35 mouse cellular contexts compared by ENCODE assay signal in genomic region chr2:173760607-173761006, GRCm38 (mm10). TPM values are rescaled to one million over a fixed set of nuclear protein-coding genes. Genes with fewer than 3 reads are reported as not detected.
A peak's percentile ranks its signal among the peaks of the same experiment; 100 is the strongest.
DNase-seq lines count a peak whose midpoint lies in the region; ATAC-seq and TF ChIP-seq lines count a peak whose summit lies in the region.
"Had no signal": no experiment of that assay in that cellular context is flagged by ENCODE, and none has a peak within 500 bp of the region (broad histone marks: within the 10 kb centered on the region; RNA-seq: fewer than 3 reads in every experiment).

No protein-coding gene starts in this region.

- no peak overlapping the region for H3K4me3 ChIP-seq in gastrocnemius, adult 2 months
- H3K4me3 ChIP-seq in midbrain, embryonic 11.5 days (ENCODE audit: low read depth, low read length) = no peak overlapping the region
- no peak overlapping the region for H3K4me3 ChIP-seq in midbrain, embryonic 15.5 days
- H3K4me3 ChIP-seq: embryonic facial prominence, embryonic 10.5 days; embryonic facial prominence, embryonic 13.5 days; erythroblast, embryonic 14.5 days; forebrain, embryonic 13.5 days; heart, embryonic 12.5 days; heart, embryonic 15.5 days; hindbrain, embryonic 13.5 days; intestine, embryonic 15.5 days had no signal

- H3K4me2 ChIP-seq in midbrain, embryonic 11.5 days = no peak overlapping the region
- no peak overlapping the region for H3K4me2 ChIP-seq in midbrain, embryonic 15.5 days
- H3K4me2 ChIP-seq: embryonic facial prominence, embryonic 13.5 days; forebrain, embryonic 13.5 days; heart, embryonic 12.5 days; heart, embryonic 15.5 days; hindbrain, embryonic 13.5 days; intestine, embryonic 15.5 days had no signal

- intact Hi-C loops in gastrocnemius, adult 2 months (cut with DNase I) = no loop called here

- ATAC-seq in midbrain, embryonic 11.5 days (ENCODE audit: low FRiP score) = no peak
- ATAC-seq in midbrain, embryonic 15.5 days (replicated peaks) = no peak
- ATAC-seq in granulocyte monocyte progenitor cell, adult 5-6 weeks (replicated peaks; ENCODE audit: poor library complexity, severe bottlenecking) = peak; percentile 51; the same call in 1 of the 2 replicates
- ATAC-seq: forebrain, embryonic 13.5 days; forebrain, embryonic 16.5 days; hindbrain, embryonic 16.5 days; intestine, embryonic 15.5 days; Patski had no signal

- H3K27ac ChIP-seq in gastrocnemius, adult 2 months = peak overlapping the region; percentile 76; the same call in 1 of the 2 replicates
- no peak overlapping the region for H3K27ac ChIP-seq in midbrain, embryonic 11.5 days (ENCODE audit: low read depth, low read length)
- no peak overlapping the region for H3K27ac ChIP-seq in midbrain, embryonic 15.5 days
- H3K27ac ChIP-seq: embryonic facial prominence, embryonic 10.5 days; embryonic facial prominence, embryonic 13.5 days; forebrain, embryonic 13.5 days; heart, embryonic 15.5 days; hindbrain, embryonic 13.5 days; intestine, embryonic 15.5 days had no signal

- H3K4me1 ChIP-seq in midbrain, embryonic 11.5 days (ENCODE audit: control insufficient read depth, insufficient read depth, low read length) = no peaks in the 10 kb centered on the region; the same call in 1 of the 2 replicates
- peaks cover 44% of the 10 kb centered on the region for H3K4me1 ChIP-seq in midbrain, embryonic 15.5 days
- H3K4me1 ChIP-seq: intestine, embryonic 15.5 days had no signal

- no peak for DNase-seq in gastrocnemius, adult 2 months
- DNase-seq in gastrocnemius, adult 18-20 months (ENCODE audit: low spot score) = no peak
- DNase-seq in midbrain, embryonic 11.5 days (ENCODE audit: low spot score, missing footprints) = peak; percentile 76
- no peak for DNase-seq in retina, postnatal 1 day
- no peak for DNase-seq in urinary bladder, postnatal 25 days (ENCODE audit: low spot score)
- DNase-seq: adrenal gland, postnatal 10 days; adrenal gland, postnatal 36 days; B cell, adult 2 months; cerebellum, adult 18-20 months; cerebellum, adult 9-10 months; cerebellum, postnatal 14 days; embryo, embryonic 11 days; gastrocnemius, postnatal 10 days; gastrocnemius, postnatal 36 days; heart, adult 11 months; heart, postnatal 10 days; heart, postnatal 36 days had no signal

- H3K36me3 ChIP-seq in midbrain, embryonic 11.5 days (ENCODE audit: control insufficient read depth, insufficient read depth, low read length) = no peaks in the 10 kb centered on the region
- H3K36me3 ChIP-seq in midbrain, embryonic 15.5 days (replicated peaks) = no peaks in the 10 kb centered on the region
- H3K36me3 ChIP-seq: intestine, embryonic 15.5 days had no signal

- H3K27me3 ChIP-seq in midbrain, embryonic 11.5 days (ENCODE audit: control insufficient read depth, insufficient read depth, low read length) = no peaks in the 10 kb centered on the region
- H3K27me3 ChIP-seq in midbrain, embryonic 15.5 days (replicated peaks) = no peaks in the 10 kb centered on the region
- H3K27me3 ChIP-seq: CH12.LX; embryonic facial prominence, embryonic 13.5 days; forebrain, embryonic 13.5 days; heart, embryonic 12.5 days; heart, embryonic 15.5 days; hindbrain, embryonic 13.5 days; intestine, embryonic 15.5 days; Patski had no signal

- H3K9me3 ChIP-seq in midbrain, embryonic 11.5 days (ENCODE audit: control insufficient read depth, low read length) = no peaks in the 10 kb centered on the region
- no peaks in the 10 kb centered on the region for H3K9me3 ChIP-seq in midbrain, embryonic 15.5 days
- H3K9me3 ChIP-seq: embryonic facial prominence, embryonic 10.5 days; embryonic facial prominence, embryonic 13.5 days; forebrain, embryonic 13.5 days; G1E; heart, embryonic 12.5 days; heart, embryonic 15.5 days; hindbrain, embryonic 13.5 days; intestine, embryonic 15.5 days had no signal

- H3K9ac ChIP-seq in midbrain, embryonic 11.5 days (ENCODE audit: low read length) = no peak overlapping the region
- H3K9ac ChIP-seq in midbrain, embryonic 15.5 days = no peak overlapping the region
- H3K9ac ChIP-seq: embryonic facial prominence, embryonic 13.5 days; forebrain, embryonic 13.5 days; heart, embryonic 12.5 days; heart, embryonic 15.5 days; hindbrain, embryonic 13.5 days; intestine, embryonic 15.5 days had no signal

- TF ChIP-seq CTCF in gastrocnemius, adult 2 months (IDR thresholded peaks at IDR 0.05) = no peak

- 94% methylated on average over 6 of the region's 6 CpGs for WGBS in midbrain, embryonic 11.5 days
- 80% methylated on average over 6 of the region's 6 CpGs for WGBS in midbrain, embryonic 15.5 days

RNA-seq across cellular contexts. Expression of gene Vapb, which starts 23.3 kb away (rescaled TPM):
- total RNA-seq in gastrocnemius, adult 2 months (2021) = 100 to 1,000 TPM; 159 to 160 TPM
- 100 to 1,000 TPM; 160 to 163 TPM for total RNA-seq in gastrocnemius, adult 18-20 months (2021)
- 13.7 and 13.8 TPM in 2 replicates for polyA plus RNA-seq in midbrain, embryonic 11.5 days (2014; fragmentation: Nextera tagmentation; extraction: Ambion mirVana)
- polyA plus RNA-seq in midbrain, embryonic 15.5 days (2015; fragmentation: Nextera tagmentation; extraction: Ambion mirVana) = 10.8 and 14.3 TPM in 2 replicates
- 8.7 and 19.3 TPM in 2 replicates for total RNA-seq in granulocyte monocyte progenitor cell, adult 5-6 weeks (2014; fragmentation: Nextera tagmentation)
- 62.4 and 90.0 TPM in 2 replicates for total RNA-seq in granulocyte monocyte progenitor cell, adult 5-6 weeks (2017)

RNA-seq across cellular contexts. Expression of gene 1700010B08Rik, which starts 41.4 kb away (rescaled TPM):
- not detected for total RNA-seq in gastrocnemius, adult 2 months (2021)
- total RNA-seq in gastrocnemius, adult 18-20 months (2021) = not detected
- not detected in 2 replicates for polyA plus RNA-seq in midbrain, embryonic 11.5 days (2014; fragmentation: Nextera tagmentation; extraction: Ambion mirVana)
- 0.19 TPM in 1 of 2 replicates, not detected in the other for polyA plus RNA-seq in midbrain, embryonic 15.5 days (2015; fragmentation: Nextera tagmentation; extraction: Ambion mirVana)
- not detected in 2 replicates for total RNA-seq in granulocyte monocyte progenitor cell, adult 5-6 weeks (2014; fragmentation: Nextera tagmentation)
- total RNA-seq in granulocyte monocyte progenitor cell, adult 5-6 weeks (2017) = not detected in 2 replicates
- total RNA-seq: adrenal gland, adult 18-20 months; adrenal gland, postnatal 10 days; adrenal gland, postnatal 36 days; CH12.LX; G1E; gastrocnemius, postnatal 10 days; gastrocnemius, postnatal 36 days; heart, adult 8-10 months; heart, postnatal 10 days; heart, postnatal 36 days had no signal
- polyA plus RNA-seq: embryonic facial prominence, embryonic 10.5 days; embryonic facial prominence, embryonic 13.5 days; erythroblast, embryonic 14.5 days; forebrain, embryonic 13.5 days; forebrain, embryonic 16.5 days; frontal cortex, adult 2 months; G1E; heart, embryonic 12.5 days; heart, embryonic 15.5 days; hindbrain, embryonic 13.5 days; hindbrain, embryonic 16.5 days; intestine, embryonic 15.5 days; Patski had no signal
